Mouse (Mus musculus) lung, postnatal 0 days (tissue): ENCODE measurements around the gene 4933405L10Rik. TPM values are rescaled to one million over a fixed set of nuclear protein-coding genes. Genes with fewer than 3 reads are reported as not detected.

Experiments
- ATAC-seq: fragments of 200-750 bp; cut with Nextera tagmentation; 2 replicates; pipeline ENCODE4 v1.8.0; 2017; ENCODE audit warnings: moderate library complexity
- DNase-seq: peaks from one replicate; pipeline ENCODE4 v3.0.0-alpha.2; 2016; ENCODE audit warnings: low spot score
- H3K27ac ChIP-seq: fragments of 300-500 bp; sonication (generic); 2 replicates; pipeline ENCODE4 v1.5.1; 2014; ENCODE audit warnings: antibody characterized with exemption, mild to moderate bottlenecking, low read length, mixed read lengths
- H3K27me3 ChIP-seq: fragments of 300-500 bp; sonication (generic); replicated peaks from 2 replicates; pipeline ENCODE4 v1.6.1; 2014; ENCODE audit warnings: low read length, mixed read lengths; ENCODE audit not compliant: insufficient read depth
- H3K36me3 ChIP-seq: fragments of 300-500 bp; sonication (generic); 2 replicates; pipeline ENCODE4 v1.6.1; 2014; ENCODE audit warnings: low read length, mixed read lengths; ENCODE audit not compliant: insufficient read depth
- H3K4me1 ChIP-seq: fragments of 300-500 bp; sonication (generic); 2 replicates; pipeline ENCODE4 v1.6.1; 2014; ENCODE audit warnings: antibody characterized with exemption, low read depth, low read length, mixed read lengths; ENCODE audit not compliant: insufficient read depth
- H3K4me2 ChIP-seq: fragments of 300-500 bp; sonication (generic); replicated peaks from 2 replicates; pipeline ENCODE4 v1.6.1; 2014; ENCODE audit warnings: low read depth, mild to moderate bottlenecking, low read length, moderate library complexity, mixed read lengths
- H3K4me3 ChIP-seq: fragments of 300-500 bp; sonication (generic); 2 replicates; pipeline ENCODE4 v1.5.1; 2014; ENCODE audit warnings: low read depth, low read length
- H3K9ac ChIP-seq: fragments of 300-500 bp; sonication (generic); replicated peaks from 2 replicates; pipeline ENCODE4 v1.6.1; 2014; ENCODE audit warnings: low read depth, mild to moderate bottlenecking
- H3K9me3 ChIP-seq: fragments of 300-500 bp; sonication (generic); 2 replicates; pipeline ENCODE4 v1.6.1; 2016; ENCODE audit warnings: low read length, mixed read lengths
- CTCF ChIP-seq: IDR thresholded peaks from 2 replicates; pipeline ENCODE4 v1.5.1; 2016; ENCODE audit warnings: antibody characterized with exemption, mild to moderate bottlenecking
- EP300 ChIP-seq: IDR thresholded peaks from 2 replicates; pipeline ENCODE4 v1.6.1; 2016; ENCODE audit warnings: antibody characterized with exemption, mild to moderate bottlenecking, control low read depth
- WGBS: fragments of 180-500 bp; shearing (Covaris S2); extraction: QIAGEN DNeasy Blood & Tissue Kit; methylation state at CpG from one replicate; pipeline ENCODE4 v1.1.7; 2014; 5-methylcytosine and 5-hydroxymethylcytosine counted together
- polyA plus RNA-seq: library from polyadenylated mRNA; unstranded; fragments of >200 nt; fragmentation: Nextera tagmentation; extraction: Ambion mirVana; gene quantifications from 2 replicates; pipeline ENCODE4 v1.2.1, GENCODE M21; 2015

Gene 4933405L10Rik
- polyA plus RNA-seq, 1 experiment from 2014 or later: not detected

GRCm38 (mm10) chr8:105727397-105728124 is 20.1 kb downstream of the 4933405L10Rik start:
- peak overlapping the region; percentile 81 for H3K27ac ChIP-seq
- H3K9me3 ChIP-seq: no peaks in the 10 kb centered on the region
- 62% methylated on average over 18 of the region's 18 CpGs for WGBS
- H3K36me3 ChIP-seq: peaks cover 7% of the 10 kb centered on the region; the same call in 1 of the 2 replicates
- no peak overlapping the region for H3K9ac ChIP-seq
- H3K4me1 ChIP-seq: no peaks in the 10 kb centered on the region
- TF ChIP-seq CTCF: no peak
- TF ChIP-seq EP300: peak; percentile 97
- ATAC-seq: peak; percentile 95
- H3K27me3 ChIP-seq: no peaks in the 10 kb centered on the region
- H3K4me2 ChIP-seq: 0 out of 2 replicates have a peak overlapping the region, but pooled peaks have one; percentile 8
- H3K4me3 ChIP-seq: no peak overlapping the region
- DNase-seq: peak; percentile 75

- TF ChIP-seq EP300 (no peak), CTCF (no peak)
- no peak for ATAC-seq
- H3K9me3 ChIP-seq: no peaks in the 10 kb centered on the region
- H3K4me2 ChIP-seq: no peak overlapping the region
- 89% methylated on average over 5 of the region's 5 CpGs for WGBS
- DNase-seq: no peak
- H3K27ac ChIP-seq: no peak overlapping the region
- no peak overlapping the region for H3K4me3 ChIP-seq
- no peaks in the 10 kb centered on the region for H3K27me3 ChIP-seq
- H3K9ac ChIP-seq: no peak overlapping the region
- H3K36me3 ChIP-seq: 0 out of 2 replicates have a peak, but pooled peaks cover 7% of the 10 kb centered on the region
- no peaks in the 10 kb centered on the region for H3K4me1 ChIP-seq
These were observed 24.7 kb downstream of the 4933405L10Rik start for GRCm38 (mm10) chr8:105732186-105732585.

DNA sequence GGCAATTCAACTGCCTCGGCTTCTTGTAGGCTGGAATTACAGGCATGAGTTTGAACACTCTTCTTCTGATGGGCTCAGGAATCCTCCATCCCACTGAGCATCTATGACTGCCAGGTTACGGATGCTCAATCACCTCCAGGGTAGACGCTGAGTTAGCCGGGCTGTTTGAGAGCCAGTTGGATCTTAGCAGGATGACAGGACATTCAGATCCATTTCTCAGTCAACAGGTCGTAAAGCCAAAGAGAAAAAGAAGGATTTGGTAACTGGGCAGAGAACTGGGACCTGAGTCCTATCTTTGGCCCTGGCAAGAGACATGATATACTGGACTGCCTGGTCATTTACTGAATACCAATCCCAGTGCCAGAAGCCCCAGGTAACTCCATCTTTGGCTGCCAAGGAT is 31.8 kb downstream of the 4933405L10Rik start:
- no peak for ATAC-seq
- Histone ChIP-seq H3K27me3 (no peaks in the 10 kb centered on the region), H3K9ac (no peak overlapping the region), H3K4me3 (no peak overlapping the region), H3K9me3 (no peaks in the 10 kb centered on the region), H3K27ac (no peak overlapping the region), H3K4me1 (no peaks in the 10 kb centered on the region), H3K4me2 (no peak overlapping the region), H3K36me3 (no peaks in the 10 kb centered on the region)
- 87% methylated on average over 5 of the region's 5 CpGs for WGBS
- DNase-seq: no peak
- no peak for TF ChIP-seq CTCF
- TF ChIP-seq EP300: no peak

GRCm38 (mm10) chr8:105743301-105743700 is 35.8 kb downstream of the 4933405L10Rik start:
- Histone ChIP-seq H3K4me1 (no peaks in the 10 kb centered on the region), H3K4me2 (no peak overlapping the region), H3K9me3 (no peaks in the 10 kb centered on the region), H3K27ac (no peak overlapping the region), H3K9ac (no peak overlapping the region), H3K27me3 (no peaks in the 10 kb centered on the region), H3K36me3 (no peaks in the 10 kb centered on the region), H3K4me3 (no peak overlapping the region)
- no peak for TF ChIP-seq EP300
- TF ChIP-seq CTCF: no peak
- no peak for DNase-seq
- ATAC-seq: no peak
- 74% methylated on average over 4 of the region's 4 CpGs for WGBS

DNA sequence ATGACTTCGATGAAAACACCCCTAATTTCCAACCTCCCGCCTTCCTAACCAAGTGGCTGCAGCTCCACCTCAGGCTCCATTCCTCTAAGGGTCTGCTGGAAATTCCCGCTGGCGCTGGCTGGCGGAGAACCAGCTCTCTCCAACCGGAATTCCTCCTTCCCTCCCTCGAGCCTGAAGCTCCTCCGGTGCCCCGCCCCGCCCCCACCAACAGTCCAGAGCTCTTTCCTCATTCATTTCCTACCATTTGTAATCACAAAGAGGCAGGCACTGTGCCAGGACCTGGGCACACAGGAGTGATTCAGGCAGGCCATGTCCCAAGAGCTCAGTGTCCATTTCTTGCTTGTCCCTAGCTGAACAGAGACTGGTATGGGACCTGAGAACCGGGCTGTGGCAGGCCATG is 43.2 kb downstream of the 4933405L10Rik start:
- TF ChIP-seq CTCF: no peak
- peak; percentile 69 for TF ChIP-seq EP300
- DNase-seq (peak; percentile 93), ATAC-seq (peak; percentile 83)
- H3K9me3 ChIP-seq: no peaks in the 10 kb centered on the region
- H3K27ac ChIP-seq: peak overlapping the region; percentile 73
- H3K36me3 ChIP-seq: no peaks in the 10 kb centered on the region
- H3K9ac ChIP-seq: no peak overlapping the region
- 4% methylated on average over 11 of the region's 11 CpGs for WGBS
- no peaks in the 10 kb centered on the region for H3K27me3 ChIP-seq
- peak overlapping the region; percentile 34 for H3K4me2 ChIP-seq
- H3K4me1 ChIP-seq: peaks cover 5% of the 10 kb centered on the region; the same call in 1 of the 2 replicates
- H3K4me3 ChIP-seq: no peak overlapping the region

GRCm38 (mm10) chr8:105753916-105754315 is 46.5 kb downstream of the 4933405L10Rik start:
- Histone ChIP-seq H3K27me3 (no peaks in the 10 kb centered on the region), H3K4me3 (no peak overlapping the region), H3K9me3 (no peaks in the 10 kb centered on the region), H3K27ac (no peak overlapping the region), H3K4me2 (no peak overlapping the region), H3K4me1 (peaks cover 5% of the 10 kb centered on the region; the same call in 1 of the 2 replicates), H3K36me3 (no peaks in the 10 kb centered on the region), H3K9ac (no peak overlapping the region)
- no peak for ATAC-seq
- WGBS: 38% methylated on average over 2 of the region's 2 CpGs
- DNase-seq: no peak
- TF ChIP-seq CTCF (no peak), EP300 (no peak)
